Mouse (Mus musculus) embryo, embryonic 11.5 days (tissue): ENCODE results near the gene Ntn4.

Experiments
- DNase-seq: peaks from one replicate; pipeline ENCODE4 v3.0.0-alpha.2; 2012; ENCODE audit warnings: low read depth, low spot score

The Ntn4 gene

DNA sequence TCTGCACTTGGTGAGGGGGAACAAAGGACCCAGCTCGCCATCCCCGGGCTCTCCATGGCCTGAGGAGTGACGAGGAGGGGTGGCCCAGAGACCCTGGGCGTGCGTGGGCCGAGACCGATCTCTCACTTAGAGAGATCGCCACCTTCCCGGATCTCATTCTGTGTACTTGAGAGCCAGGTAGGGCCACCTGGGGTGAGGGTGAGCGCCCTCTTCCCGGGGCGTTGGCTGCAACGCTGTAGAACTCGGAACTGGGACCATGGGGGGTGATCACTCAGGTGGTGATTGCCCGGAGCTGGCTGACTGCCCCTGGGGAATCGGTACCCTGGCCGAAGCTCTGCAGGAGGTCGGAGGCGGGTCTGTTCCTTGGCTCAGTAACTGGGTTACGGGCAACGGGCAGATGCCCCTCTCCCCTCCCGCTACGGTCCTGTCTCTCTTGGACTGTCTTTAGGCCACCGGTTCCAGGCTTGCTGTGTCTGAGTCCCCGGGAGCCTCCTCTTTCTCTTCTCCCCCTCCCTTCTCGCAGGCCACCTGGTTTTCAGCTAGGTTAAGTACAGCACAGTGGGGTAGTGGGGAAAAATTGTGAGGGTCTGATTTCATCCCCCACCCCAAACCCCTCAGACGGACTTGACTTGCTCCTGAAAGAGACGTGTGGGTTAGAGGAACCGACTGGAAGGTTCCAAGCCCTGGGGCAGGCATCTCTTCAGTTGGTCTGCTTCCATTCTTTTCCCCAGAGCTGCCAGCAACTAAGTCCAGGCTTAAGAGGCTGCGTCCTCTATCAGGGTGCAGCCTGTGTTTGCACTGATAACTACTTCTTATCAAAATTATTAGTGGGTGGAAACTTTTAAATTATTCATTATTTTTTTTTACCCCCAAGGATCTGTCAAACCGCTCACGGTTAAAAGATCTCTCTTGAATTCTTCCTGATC is 1.6 kb downstream of the Ntn4 start:
- no peak for DNase-seq

DNA sequence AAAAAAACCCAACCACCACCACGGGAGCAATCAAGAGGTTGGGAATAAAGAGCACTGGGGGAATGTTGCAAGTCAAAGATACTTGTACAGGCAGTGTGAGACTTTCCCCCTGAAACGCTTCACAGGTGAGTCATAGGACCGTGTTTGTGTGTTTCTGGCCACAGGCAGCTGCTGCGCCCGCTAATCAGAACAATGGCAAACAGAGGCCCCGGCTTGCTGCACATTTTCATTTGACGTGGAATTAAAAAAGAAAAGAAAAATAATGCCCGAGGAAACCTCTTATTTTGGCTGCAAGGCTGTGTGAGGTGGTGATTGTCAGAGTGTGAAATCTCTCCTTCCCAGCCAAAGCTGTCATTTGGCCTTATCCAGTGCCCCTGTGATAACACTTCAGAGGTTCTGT is 2.4 kb downstream of the Ntn4 start:
- no peak for DNase-seq

DNA sequence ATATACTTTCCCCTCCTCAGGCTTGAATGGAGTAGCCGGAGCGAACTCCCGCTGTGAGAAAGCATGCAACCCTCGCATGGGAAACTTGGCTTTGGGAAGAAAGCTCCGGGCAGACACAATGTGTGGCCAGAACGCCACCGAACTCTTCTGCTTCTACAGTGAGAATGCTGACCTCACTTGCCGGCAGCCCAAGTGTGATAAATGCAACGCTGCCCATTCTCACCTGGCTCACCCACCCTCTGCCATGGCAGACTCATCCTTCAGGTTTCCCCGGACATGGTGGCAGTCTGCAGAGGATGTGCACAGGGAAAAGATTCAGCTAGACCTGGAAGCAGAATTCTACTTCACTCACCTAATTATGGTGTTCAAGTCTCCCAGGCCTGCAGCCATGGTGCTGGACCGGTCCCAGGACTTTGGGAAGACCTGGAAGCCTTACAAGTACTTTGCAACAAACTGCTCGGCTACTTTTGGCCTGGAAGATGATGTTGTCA is 4.0 kb downstream of the Ntn4 start:
- DNase-seq: no peak

DNA sequence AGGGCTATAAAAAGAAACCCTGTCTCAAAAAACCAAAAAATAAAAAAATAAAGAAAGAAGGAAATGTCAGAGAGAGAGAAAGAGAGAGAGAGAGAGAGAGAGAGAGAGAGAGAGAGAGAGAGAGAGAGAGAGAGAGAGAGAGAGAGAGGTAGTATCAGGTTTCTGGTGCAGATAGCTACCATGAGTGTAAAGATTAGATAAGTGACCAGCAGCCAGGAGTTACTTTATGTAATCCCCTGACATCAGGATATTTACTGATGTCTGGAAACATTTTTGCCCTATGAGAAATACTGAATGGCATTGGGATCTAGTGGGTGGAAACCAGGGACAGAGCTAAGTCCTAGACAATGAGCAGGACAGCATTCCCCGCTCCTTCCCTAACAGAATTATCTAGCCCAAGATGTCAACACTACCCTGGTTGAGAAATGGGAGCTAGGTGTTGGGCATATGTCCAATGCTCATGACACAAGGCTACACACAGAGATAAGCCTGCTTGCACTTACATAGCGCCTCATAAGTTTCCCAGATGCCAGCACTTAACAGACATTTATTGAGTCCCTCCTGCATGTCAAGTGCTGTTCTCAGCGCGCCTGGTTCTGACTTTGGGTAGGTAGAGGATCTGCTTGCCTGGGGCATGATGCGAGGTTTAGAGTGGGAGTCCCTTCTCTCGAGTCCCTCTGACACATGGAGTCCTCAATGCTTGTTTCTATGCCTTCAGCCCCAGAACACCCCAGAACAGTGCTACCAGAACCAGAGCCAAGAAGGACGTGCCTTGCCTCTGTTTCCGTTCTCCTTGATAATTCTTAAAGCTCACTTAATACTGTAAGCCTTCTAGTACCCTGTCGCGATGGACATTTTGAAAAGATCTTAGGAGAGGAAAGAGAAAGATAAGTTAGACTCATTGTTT is 7.4 kb downstream of the Ntn4 start:
- no peak for DNase-seq

DNA sequence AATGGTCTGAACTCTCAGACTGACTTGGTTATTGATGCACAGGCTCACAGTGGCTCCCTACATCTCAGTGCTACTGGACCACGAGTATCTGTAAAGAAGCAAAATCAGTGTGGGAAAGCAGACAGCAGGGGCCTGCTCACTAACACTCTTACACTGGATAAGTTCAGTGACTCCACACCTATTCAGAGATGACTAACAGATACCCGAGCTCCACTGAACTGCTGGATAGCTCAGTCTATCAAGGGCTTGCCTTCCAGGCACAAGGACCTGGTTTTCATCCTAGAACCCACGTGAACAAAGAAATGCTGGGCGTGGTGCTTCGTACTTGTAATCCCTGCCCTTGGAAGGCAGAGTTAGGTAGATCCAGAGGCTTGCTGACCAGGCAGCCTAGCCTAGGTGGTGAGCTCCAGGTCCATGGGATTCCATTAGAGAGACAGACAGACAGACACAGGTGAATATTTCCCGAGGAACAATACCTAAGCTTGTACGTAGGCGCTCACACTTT is 8.2 kb downstream of the Ntn4 start:
- no peak for DNase-seq

DNA sequence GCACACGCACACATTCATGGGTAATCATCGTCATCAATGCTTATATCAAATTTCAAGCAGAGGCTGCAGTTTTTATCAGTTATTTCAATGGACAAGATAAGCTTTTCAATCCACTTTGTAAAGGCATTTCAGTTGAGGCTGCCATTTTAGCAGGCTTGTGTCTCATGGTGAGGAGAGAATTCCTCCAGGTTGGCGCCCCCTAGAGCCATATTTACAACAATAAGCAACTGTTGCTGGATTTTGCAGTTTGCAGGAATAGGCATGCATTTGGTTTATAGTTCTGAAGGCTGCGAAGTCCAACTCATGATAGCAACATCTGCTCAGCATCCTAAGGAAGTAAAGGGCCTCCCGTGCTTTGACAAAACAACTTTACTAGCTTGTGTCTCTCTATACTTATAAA is 8.6 kb downstream of the Ntn4 start:
- no peak for DNase-seq

DNA sequence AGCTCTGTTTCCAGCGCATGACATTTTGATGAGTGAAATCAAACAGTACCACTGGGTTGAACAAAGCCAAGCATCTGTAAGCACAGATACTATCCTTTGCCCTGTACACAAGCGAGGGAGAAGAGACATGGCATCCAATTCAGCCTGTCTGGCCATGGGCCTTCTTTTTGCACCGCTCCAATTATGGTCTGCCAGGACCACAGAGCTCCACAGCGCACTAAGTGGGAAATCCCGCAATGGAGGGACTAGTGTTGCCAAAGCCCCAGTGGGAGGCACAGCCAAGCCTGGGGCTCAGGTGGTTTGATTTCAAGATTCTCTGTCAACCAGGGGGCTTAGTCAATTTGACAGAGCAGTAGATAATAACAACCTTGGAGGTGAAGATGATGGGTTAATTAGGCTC is 9.1 kb downstream of the Ntn4 start:
- no peak for DNase-seq

DNA sequence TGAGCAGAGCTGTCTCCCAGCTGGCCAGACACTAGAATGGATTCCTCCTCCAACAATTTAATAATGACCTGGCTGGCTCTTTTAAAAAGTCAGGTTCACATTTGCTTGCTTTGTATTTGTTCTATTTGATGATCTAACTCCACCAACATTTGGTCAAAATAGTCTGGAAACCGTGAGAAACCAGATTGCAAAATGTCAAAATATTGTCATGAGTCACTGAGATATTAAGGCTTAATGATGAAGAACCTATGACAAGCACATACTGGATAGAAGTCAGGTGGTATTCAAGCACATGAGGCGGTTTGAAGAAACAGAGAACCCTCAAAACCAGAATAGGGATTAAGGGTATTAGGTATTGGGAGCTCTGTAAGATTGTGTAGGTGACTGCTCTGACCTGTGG is 12.8 kb downstream of the Ntn4 start:
- DNase-seq: no peak

DNA sequence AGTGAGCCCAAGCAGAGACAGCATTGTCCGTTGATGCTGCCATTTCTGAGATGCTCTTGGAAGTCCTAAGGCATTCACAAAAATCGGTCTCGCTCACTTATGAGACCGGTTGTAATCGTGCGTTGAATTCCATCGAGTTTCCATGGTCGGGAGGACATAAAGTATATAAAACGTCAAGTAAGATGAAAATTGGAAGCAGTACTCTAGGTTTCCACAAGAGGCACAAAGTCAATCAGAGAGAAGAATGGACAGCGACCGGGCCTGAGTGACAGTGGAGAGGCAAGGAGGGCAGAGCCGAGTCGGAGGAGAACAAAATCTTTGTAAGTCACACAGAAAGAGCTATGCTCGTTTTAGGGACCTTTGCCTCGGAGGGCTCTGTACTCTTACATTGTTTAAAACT is 14.9 kb downstream of the Ntn4 start:
- DNase-seq: no peak

DNA sequence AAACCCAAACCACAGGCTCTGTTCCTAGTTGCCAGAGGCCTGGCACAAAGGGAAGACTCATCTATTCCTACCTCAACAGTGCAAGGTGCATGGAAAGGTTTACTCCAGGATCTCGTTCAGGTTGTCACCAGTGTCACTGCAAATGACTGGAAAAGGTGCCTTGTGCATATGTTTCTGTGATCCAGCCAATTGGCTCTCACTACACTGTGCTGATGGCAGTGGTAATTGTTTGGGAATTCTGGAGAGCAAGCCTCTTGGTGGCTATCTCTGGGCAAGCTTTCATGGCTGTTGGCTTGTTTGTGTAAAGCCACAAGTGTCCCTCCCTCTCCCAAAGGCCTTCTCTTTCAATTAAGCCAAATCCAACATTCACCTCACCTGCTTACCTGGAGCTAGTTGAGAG is 19.3 kb downstream of the Ntn4 start:
- no peak for DNase-seq

DNA sequence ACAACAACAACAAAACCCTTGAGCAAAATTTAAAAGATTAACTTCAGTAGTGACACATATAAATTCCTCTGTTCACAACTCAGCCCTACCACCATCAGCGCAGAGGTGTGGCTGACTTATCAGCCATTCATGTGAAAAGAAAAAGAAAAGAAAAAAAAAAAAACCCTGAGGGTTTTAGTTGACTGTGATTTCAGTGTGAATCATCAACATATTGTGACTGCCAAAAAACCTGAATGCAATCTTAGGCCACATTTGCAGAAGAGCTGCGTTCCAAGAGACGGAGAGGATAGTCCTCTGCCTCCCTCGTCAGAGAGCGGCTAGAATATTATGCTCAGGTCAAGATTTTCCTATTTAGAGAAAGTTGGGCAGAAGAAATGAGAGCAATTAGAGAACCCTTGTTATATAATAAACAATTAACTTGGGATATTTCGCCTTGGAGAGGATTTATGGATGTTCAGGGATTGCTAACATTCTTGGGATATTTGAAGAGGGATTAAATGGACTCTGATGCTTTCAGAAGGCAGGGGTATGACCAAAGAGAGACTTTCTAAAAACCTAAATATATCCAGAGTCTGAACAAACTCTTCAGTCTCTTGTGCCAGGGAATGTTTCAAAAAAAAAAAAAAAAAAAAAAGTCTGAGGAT is 21.0 kb downstream of the Ntn4 start:
- DNase-seq: no peak

DNA sequence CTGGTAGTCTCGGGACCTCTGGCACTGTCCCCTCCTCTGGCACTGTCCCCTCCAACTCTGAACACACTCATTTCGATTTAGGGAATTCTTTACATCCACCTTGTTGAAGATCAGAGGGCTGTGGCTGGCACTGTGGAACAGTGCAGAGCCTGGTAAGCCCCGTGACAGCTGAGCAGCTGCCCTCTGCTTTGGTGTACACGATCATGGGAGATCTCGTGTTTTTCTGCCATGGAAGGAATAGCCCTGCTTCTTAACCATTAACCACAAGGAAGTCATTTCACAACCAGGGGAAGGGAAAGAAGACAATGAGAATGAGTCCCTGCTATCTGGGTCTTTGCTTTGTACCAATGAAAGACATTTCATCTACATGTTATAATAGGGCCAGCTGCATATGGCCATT is 21.5 kb downstream of the Ntn4 start:
- no peak for DNase-seq

DNA sequence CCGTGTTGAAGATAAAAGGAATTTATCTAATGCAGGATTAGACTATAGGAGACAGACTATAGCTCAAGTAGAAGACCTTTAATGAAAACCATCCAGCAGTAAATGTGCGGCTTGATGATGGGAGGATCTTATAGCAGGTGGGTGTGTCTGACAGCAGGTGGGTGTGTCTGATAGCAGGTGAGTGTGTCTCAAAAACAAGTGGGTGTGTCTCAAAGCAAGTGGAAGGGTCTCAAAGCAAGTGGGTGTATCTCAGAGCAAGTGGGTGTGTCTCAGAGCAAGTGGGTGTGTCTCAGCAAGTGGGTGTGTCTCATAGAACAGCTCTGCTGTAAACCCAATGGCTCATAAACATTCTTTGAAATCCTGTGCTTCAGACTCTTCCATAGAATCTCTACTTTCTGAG is 25.7 kb downstream of the Ntn4 start:
- DNase-seq: no peak

DNA sequence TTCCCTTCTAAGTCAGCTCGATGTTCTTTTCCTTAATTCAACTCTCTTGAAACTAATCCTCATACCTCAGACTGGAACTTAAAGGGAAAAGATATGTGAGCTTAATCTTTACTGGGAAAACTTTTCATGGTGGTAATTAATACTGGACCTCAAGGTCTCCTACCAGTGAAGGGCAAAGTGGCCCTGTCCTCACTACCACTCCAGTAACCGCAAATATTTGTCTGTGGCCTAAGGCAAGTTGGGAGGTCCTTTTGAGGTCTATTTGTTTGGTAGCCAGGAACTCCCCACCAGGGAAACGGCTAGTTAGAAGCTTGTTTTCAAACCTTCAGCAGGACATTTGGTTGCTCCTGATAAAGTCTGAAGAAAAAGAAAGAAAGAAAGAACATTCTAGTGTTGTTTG is 26.5 kb downstream of the Ntn4 start:
- no peak for DNase-seq

DNA sequence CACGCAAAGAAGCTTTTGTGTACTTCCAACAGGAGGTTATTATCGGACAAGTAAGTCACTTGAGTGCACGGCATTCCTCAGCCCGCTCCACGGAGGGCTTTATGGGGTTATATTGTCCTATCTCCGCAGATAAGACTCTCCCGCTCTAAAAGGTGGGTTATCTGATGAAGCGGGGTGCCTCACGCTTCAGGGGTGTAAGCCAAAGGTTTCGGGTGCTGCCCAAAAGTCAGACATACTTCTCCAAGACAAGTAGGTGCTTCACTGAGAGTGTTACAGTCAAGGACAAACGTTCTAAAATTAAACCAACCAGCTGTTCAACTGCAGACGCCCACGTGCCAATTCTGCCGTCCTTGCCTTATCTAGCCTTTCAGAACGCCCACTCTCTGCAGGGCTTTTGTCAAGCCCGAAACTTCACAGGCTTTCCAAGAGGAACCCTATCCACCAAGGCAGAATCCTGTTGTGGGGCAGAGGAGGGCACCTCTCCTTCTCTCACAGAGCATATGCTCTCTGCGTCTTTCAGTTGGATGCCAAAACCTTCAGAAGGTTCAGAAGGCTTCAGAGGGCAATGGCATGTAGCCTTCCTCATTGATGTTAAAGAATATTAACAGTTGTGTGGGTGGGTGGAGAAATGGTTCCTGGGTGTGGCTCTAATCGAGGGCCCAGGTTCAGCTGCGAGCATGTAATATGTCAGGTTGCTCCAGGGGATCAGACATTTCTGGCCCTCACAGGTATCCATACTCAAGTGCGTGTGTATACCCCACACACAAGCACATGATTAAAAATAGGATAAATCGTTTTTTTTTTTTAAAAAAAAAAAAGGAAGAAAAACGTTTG is 32.4 kb downstream of the Ntn4 start:
- no peak for DNase-seq

DNA sequence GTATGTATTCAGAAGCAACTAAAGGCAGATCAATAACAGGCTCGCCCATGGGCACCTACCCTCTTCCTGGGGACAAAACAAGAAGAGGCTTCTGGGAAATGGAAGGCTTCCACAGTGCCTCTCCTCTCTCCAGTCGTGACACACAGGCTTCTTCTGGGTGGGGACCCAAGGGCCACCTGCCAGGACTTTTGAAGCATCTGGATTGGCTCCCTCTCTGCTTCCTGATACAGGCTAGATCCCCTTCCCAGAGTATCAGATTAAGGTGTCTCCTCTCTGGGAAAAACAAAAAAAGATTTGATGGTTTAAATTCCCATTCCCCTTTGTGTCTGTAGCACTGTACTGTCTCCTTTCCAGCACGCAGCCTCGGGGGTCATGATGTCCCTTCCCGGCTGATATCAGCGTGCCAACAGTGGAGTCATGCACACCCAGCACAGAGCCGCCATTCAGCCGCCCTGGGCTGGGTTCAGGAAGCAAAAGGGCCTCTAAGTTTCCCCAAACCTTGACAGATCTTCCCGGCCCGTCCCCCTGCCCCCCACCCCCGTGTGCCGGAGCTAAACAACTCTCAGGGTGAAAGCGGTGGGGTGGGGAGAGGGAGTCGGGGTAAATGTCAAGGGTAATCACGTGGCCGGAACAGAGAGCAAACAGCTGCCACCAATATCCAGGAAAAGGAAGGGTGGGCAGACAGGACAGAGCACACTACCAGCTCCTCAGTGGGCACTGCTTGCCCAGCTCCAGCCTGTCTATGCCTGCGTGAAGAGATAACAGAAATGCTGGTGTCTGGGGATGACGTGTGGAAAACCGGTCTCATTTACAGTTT is 38.9 kb downstream of the Ntn4 start:
- DNase-seq: no peak

DNA sequence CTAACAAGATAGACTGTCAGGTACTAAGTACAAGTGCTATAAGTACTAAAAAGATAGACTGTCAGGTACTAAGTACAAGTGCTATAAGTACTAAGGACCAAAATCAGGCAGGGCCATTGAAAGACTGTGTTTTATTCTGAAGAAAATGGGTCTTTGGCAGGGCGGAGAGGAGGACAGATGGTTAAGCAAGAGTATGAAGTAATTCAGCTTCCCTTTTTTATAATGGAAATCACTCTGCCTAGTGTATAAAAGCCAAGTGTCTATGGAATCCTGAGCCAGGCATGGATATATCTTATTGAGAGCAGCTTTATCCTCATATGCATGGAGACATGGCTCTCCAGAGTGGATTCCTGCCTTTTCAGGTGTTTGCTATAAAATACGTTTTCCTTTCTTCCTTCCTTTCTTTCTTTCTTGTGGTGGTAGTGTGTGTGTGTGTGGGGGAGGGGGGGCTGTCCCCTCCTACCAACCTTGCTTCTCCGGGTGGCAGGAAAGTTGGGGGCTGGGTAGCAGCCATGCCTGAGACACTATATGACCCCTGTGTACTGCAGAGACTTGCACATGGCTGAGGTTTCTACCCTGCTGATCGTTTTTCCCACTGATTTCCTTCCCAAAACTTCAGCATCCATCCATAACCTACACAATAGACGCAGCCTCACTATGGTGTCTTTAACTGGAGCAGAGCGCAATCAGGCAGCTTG is 40.3 kb downstream of the Ntn4 start:
- no peak for DNase-seq

DNA sequence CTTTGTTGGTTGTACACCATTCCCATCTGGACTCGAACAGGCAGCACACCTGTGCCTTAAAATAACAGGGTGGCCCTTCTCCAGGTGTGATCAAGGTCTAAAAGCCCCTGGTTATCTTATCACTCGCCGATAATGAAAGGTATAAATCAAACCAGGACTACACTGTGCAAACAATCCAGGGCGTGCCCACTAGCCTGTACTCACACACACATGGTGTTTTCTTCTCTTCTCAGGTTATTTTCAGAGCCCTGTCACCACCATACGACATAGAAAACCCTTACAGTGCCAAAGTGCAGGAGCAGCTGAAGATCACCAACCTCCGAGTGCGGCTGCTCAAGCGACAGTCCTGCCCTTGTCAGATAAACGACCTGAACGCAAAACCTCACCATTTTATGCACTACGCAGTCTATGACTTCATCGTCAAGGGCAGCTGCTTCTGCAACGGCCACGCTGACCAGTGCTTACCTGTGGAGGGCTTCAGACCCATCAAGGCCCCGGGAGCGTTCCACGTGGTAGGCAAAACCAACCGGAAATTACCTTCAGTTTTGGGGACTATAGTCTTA is 41.8 kb downstream of the Ntn4 start:
- DNase-seq: no peak

DNA sequence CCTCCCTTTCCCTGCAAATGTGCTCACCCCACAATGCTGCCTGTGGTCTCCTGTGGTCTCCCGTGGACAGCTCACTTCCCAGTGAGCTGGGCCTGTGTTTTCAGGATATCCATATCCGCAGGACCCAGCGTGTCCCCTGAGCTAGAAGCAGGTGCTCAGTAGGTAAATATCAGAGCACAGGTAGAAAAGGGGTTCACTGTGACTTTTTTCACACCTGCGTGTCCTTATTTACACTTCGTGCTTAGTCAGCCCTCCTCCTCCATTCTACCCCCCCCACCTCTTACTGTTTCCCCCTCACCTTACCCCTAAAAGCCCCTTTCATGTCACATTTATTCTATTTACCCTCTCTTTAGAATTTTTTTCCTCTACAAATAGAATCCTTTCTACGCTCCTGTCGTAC is 42.7 kb downstream of the Ntn4 start:
- DNase-seq: no peak
